Mouse (Mus musculus): ENCODE measurements around the gene Shc3.

DNA sequence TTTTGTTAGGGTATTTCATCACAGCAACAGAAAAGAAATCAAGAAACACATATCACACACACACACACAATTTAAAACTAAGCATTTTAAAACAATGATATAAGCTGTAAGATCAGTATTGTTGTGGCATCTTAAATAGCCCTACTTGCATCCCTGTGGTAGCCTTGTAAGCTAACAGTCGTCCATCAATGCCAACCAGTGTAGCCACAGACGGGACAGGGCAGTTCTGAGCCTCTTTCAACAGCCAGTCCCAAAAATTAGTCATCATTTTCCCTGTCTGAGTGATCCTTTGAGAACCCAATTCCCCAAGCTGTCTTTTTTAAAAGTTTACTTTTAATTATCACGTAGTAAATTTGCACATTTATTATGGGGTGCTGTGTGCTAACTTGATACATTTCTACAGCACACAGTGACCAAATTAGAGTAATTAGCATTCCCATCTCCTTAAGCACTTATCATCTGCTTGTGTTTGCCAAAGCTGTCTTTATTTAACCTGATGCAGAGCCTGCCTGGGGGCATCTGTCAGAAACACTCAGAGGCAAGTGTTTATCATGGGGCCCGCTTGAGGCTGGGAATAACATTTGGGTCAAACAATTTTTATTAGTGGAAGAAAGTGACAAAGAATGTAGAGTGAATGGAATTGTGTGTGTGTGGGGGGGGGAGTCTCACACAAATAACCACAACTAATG is 112.9 kb downstream of the Shc3 start:
- TF ChIP-seq MYOD1 (IDR thresholded peaks at IDR 0.05; ENCODE audit: control insufficient read depth, insufficient read length, low read depth): no peak
- no peak for TF ChIP-seq CTCF (IDR thresholded peaks at IDR 0.05; ENCODE audit: control insufficient read depth, insufficient read depth, insufficient read length)
- no peak for TF ChIP-seq MYOG (IDR thresholded peaks at IDR 0.05; ENCODE audit: control insufficient read depth, extremely low read depth, insufficient read length)
- TF ChIP-seq USF1 (IDR thresholded peaks at IDR 0.05; ENCODE audit: low read depth): no peak

All from C2C12 (cell line).